Mouse (Mus musculus) thymus, adult 2 months (tissue): ENCODE measurements around the gene Zdhhc23.

Experiments used
- CTCF ChIP-seq: fragments of 200-500 bp; IDR thresholded peaks from 2 replicates; pipeline ENCODE4 v1.5.1; 2012; ENCODE audit warnings: mild to moderate bottlenecking, control low read depth, low read length, moderate library complexity, borderline replicate concordance; ENCODE audit not compliant: control insufficient read depth, poor library complexity, insufficient read depth; ENCODE audit errors: extremely low read depth
- POLR2A ChIP-seq: fragments of 200-500 bp; IDR thresholded peaks from 2 replicates; pipeline ENCODE4 v1.6.1; 2012; ENCODE audit warnings: mild to moderate bottlenecking, low read length, control low read depth, moderate library complexity; ENCODE audit not compliant: control insufficient read depth, poor library complexity, insufficient read depth; ENCODE audit errors: extremely low read depth

DNA sequence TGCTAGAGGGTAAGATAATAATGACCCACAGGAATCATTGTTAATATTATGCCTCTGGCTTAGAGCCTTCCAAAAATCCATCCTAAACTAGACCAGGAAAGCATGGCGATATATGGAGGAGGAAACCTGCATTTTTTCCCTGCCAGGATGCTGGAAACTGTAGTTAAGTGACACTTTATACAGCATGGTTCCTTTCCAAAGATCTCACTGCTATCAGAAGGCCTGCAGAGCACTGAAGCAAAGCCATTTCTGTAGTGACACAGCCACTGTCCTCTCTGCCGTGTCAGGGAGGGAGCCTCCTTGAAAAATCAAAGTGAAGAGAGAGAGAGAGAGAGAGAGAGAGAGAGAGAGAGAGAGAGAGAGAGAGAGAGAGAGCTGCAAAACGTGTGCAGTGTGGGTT lies 57.0 kb downstream of the Zdhhc23 start:
- TF ChIP-seq POLR2A (no peak), CTCF (no peak)
